8 mouse cellular contexts compared by ENCODE assay signal in genomic region chr11:115626824-115627616, GRCm38 (mm10). TPM values are rescaled to one million over a fixed set of nuclear protein-coding genes. Genes with fewer than 3 reads are reported as not detected.
A peak's percentile ranks its signal among the peaks of the same experiment; 100 is the strongest.
DNase-seq lines count a peak whose midpoint lies in the region; ATAC-seq and TF ChIP-seq lines count a peak whose summit lies in the region.

No protein-coding gene starts in this region.

- peaks cover 10% of the 10 kb centered on the region for H3K36me3 ChIP-seq in thymus, adult 2 months (ENCODE audit: control insufficient read depth, insufficient read depth, low read length)
- H3K36me3 ChIP-seq in liver, embryonic 11.5 days (ENCODE audit: control insufficient read depth, insufficient read depth, low read length): peaks cover 7% of the 10 kb centered on the region; the same call in 1 of the 2 replicates

- no peaks in the 10 kb centered on the region for H3K9me3 ChIP-seq in liver, embryonic 11.5 days (ENCODE audit: control insufficient read depth, low read length)

- no peaks in the 10 kb centered on the region for H3K27me3 ChIP-seq in thymus, adult 2 months (ENCODE audit: control insufficient read depth, insufficient read depth, low read length)
- H3K27me3 ChIP-seq in liver, embryonic 11.5 days (replicated peaks; ENCODE audit: control insufficient read depth, insufficient read depth, low read length): no peaks in the 10 kb centered on the region

- no peak for DNase-seq in gastrocnemius, adult 2 months
- DNase-seq in gastrocnemius, postnatal 14 days: no peak
- no peak for DNase-seq in thymus, adult 2 months
- no peak for DNase-seq in thymus, postnatal 4 days
- no peak for DNase-seq in liver, embryonic 11.5 days (ENCODE audit: low spot score)
- DNase-seq in right cerebral cortex, postnatal 14 days: no peak
- DNase-seq in layer of hippocampus, adult 9-10 months (ENCODE audit: low spot score): no peak
- DNase-seq in frontal cortex, postnatal 36 days (ENCODE audit: low spot score in 2 of 2): no peak

- no peak for TF ChIP-seq POLR2A in thymus, adult 2 months (IDR thresholded peaks at IDR 0.05; ENCODE audit: control insufficient read depth, extremely low read depth, insufficient read depth, low read length, poor library complexity)

- H3K4me3 ChIP-seq in gastrocnemius, adult 2 months: peak overlapping the region; percentile 72
- peak overlapping the region; percentile 78; the same call in 1 of the 2 replicates for H3K4me3 ChIP-seq in thymus, adult 2 months (ENCODE audit: control insufficient read depth, insufficient read depth, low read length)
- H3K4me3 ChIP-seq in liver, embryonic 11.5 days (ENCODE audit: low read depth, low read length): peak overlapping the region; percentile 84

- no peak for ATAC-seq in liver, embryonic 11.5 days (replicated peaks; ENCODE audit: low FRiP score)

- peak overlapping the region; percentile 82 for H3K9ac ChIP-seq in liver, embryonic 11.5 days (ENCODE audit: low read depth, low read length)

- TF ChIP-seq CTCF in gastrocnemius, adult 2 months (IDR thresholded peaks at IDR 0.05): no peak
- no peak for TF ChIP-seq CTCF in thymus, adult 2 months (IDR thresholded peaks at IDR 0.05; ENCODE audit: borderline replicate concordance, control insufficient read depth, extremely low read depth, insufficient read depth, low read length, poor library complexity)

- intact Hi-C loops in gastrocnemius, adult 2 months (cut with DNase I): no loop called here
- intact Hi-C loops in gastrocnemius, postnatal 14 days (cut with DNase I; ENCODE audit: low total_unique reads): no loop called here

- H3K4me2 ChIP-seq in liver, embryonic 11.5 days: peak overlapping the region; percentile 94

- WGBS in thymus, adult 2 months: 75% methylated on average over 11 of the region's 11 CpGs
- 45% methylated on average over 11 of the region's 11 CpGs for WGBS in liver, embryonic 11.5 days

- H3K27ac ChIP-seq in gastrocnemius, adult 2 months: peak overlapping the region; percentile 92
- no peak overlapping the region for H3K27ac ChIP-seq in thymus, adult 2 months (ENCODE audit: control insufficient read depth, insufficient read depth, low read length)
- no peak overlapping the region for H3K27ac ChIP-seq in liver, embryonic 11.5 days (ENCODE audit: low read depth, low read length)

- peaks cover 9% of the 10 kb centered on the region for H3K4me1 ChIP-seq in thymus, adult 2 months (replicated peaks; ENCODE audit: control insufficient read depth, insufficient read depth, low read length)
- peaks cover 17% of the 10 kb centered on the region for H3K4me1 ChIP-seq in liver, embryonic 11.5 days (replicated peaks; ENCODE audit: control insufficient read depth, insufficient read depth, low read length)

RNA-seq across cellular contexts. Expression of gene Slc25a19, which starts 1.1 kb away (rescaled TPM):
- total RNA-seq in gastrocnemius, adult 2 months (2021): 10 to 100 TPM; 43.1 to 51.5 TPM
- 10 to 100 TPM; 40.9 to 45.2 TPM for total RNA-seq in gastrocnemius, postnatal 14 days (2021)
- 98.5 and 98.6 TPM in 2 replicates for polyA plus RNA-seq in thymus, adult 2 months (2012; rRNA removed)
- polyA plus RNA-seq in liver, embryonic 11.5 days (2014; fragmentation: Nextera tagmentation; extraction: Ambion mirVana): 30.2 and 30.9 TPM in 2 replicates

RNA-seq across cellular contexts. Expression of gene Mif4gd, which starts 14.3 kb away (rescaled TPM):
- total RNA-seq in gastrocnemius, adult 2 months (2021): 10 to 100 TPM; 46.0 to 55.0 TPM
- 10 to 100 TPM; 35.7 to 42.9 TPM for total RNA-seq in gastrocnemius, postnatal 14 days (2021)
- 188 and 215 TPM in 2 replicates for polyA plus RNA-seq in thymus, adult 2 months (2012; rRNA removed)
- polyA plus RNA-seq in liver, embryonic 11.5 days (2014; fragmentation: Nextera tagmentation; extraction: Ambion mirVana): 39.0 and 41.4 TPM in 2 replicates

RNA-seq across cellular contexts. Expression of gene Gga3, which starts 23.2 kb away (rescaled TPM):
- total RNA-seq in gastrocnemius, adult 2 months (2021): 10 to 100 TPM; 18.8 to 20.7 TPM
- 10 to 100 TPM; 10.9 to 13.2 TPM for total RNA-seq in gastrocnemius, postnatal 14 days (2021)
- polyA plus RNA-seq in thymus, adult 2 months (2012; rRNA removed): 102 and 106 TPM in 2 replicates
- 23.6 and 27.4 TPM in 2 replicates for polyA plus RNA-seq in liver, embryonic 11.5 days (2014; fragmentation: Nextera tagmentation; extraction: Ambion mirVana)

RNA-seq across cellular contexts. Expression of gene Mrps7, which starts 23.3 kb away (rescaled TPM):
- 10 to 100 TPM; 66.8 to 88.5 TPM for total RNA-seq in gastrocnemius, adult 2 months (2021)
- 10 to 100 TPM; 63.6 to 65.4 TPM for total RNA-seq in gastrocnemius, postnatal 14 days (2021)
- 24.5 and 25.0 TPM in 2 replicates for polyA plus RNA-seq in thymus, adult 2 months (2012; rRNA removed)
- polyA plus RNA-seq in liver, embryonic 11.5 days (2014; fragmentation: Nextera tagmentation; extraction: Ambion mirVana): 121 and 125 TPM in 2 replicates
